Mouse (Mus musculus) intestine, postnatal 0 days (tissue): Measurements from ENCODE around the gene Snrk. TPM values are rescaled to one million over a fixed set of nuclear protein-coding genes. Genes with fewer than 3 reads are reported as not detected.

Experiments used
- ATAC-seq: fragments of 200-750 bp; cut with Nextera tagmentation; 2 replicates; pipeline ENCODE4 v1.8.0; 2017; ENCODE audit warnings: mild to moderate bottlenecking, moderate TSS enrichment, moderate library complexity
- H3K27ac ChIP-seq: fragments of 300-500 bp; sonication (generic); 2 replicates; pipeline ENCODE4 v1.5.1; 2014; ENCODE audit warnings: mild to moderate bottlenecking, low read depth, low read length, moderate library complexity
- H3K27me3 ChIP-seq: fragments of 300-500 bp; sonication (generic); replicated peaks from 2 replicates; pipeline ENCODE4 v1.6.1; 2014; ENCODE audit warnings: low read length, mixed read lengths; ENCODE audit not compliant: control insufficient read depth, insufficient read depth
- H3K36me3 ChIP-seq: fragments of 300-500 bp; sonication (generic); 2 replicates; pipeline ENCODE4 v1.6.1; 2014; ENCODE audit warnings: mild to moderate bottlenecking, moderate library complexity; ENCODE audit not compliant: control insufficient read depth, insufficient read depth
- H3K4me1 ChIP-seq: fragments of 300-500 bp; sonication (generic); replicated peaks from 2 replicates; pipeline ENCODE4 v1.6.1; 2014; ENCODE audit warnings: antibody characterized with exemption, low read length, mixed read lengths; ENCODE audit not compliant: control insufficient read depth, insufficient read depth
- H3K4me2 ChIP-seq: fragments of 300-500 bp; sonication (generic); replicated peaks from 2 replicates; pipeline ENCODE4 v1.6.1; 2014; ENCODE audit warnings: low read depth, mild to moderate bottlenecking, moderate library complexity
- H3K4me3 ChIP-seq: fragments of 300-500 bp; sonication (generic); 2 replicates; pipeline ENCODE4 v1.5.1; 2014; ENCODE audit warnings: low read depth, low read length
- H3K9ac ChIP-seq: fragments of 300-500 bp; sonication (generic); 2 replicates; pipeline ENCODE4 v1.6.1; 2014; ENCODE audit warnings: mild to moderate bottlenecking, low read depth, low read length
- H3K9me3 ChIP-seq: fragments of 300-500 bp; sonication (generic); 2 replicates; pipeline ENCODE4 v1.6.1; 2016; ENCODE audit warnings: mixed run types; ENCODE audit not compliant: control insufficient read depth
- CTCF ChIP-seq: sonication (generic); IDR thresholded peaks from 2 replicates; pipeline ENCODE4 v1.5.1; 2016; ENCODE audit warnings: low read depth, mild to moderate bottlenecking, control low read depth, antibody characterized with exemption, moderate library complexity
- WGBS: fragments of 180-500 bp; shearing (Covaris S2); extraction: QIAGEN DNeasy Blood & Tissue Kit; methylation state at CpG from one replicate; pipeline ENCODE4 v1.1.7; 2014; 5-methylcytosine and 5-hydroxymethylcytosine counted together
- polyA plus RNA-seq: library from polyadenylated mRNA; unstranded; fragments of >200 nt; fragmentation: Nextera tagmentation; extraction: Ambion mirVana; gene quantifications from 2 replicates; pipeline ENCODE4 v1.2.1, GENCODE M21; 2015

The Snrk gene
- polyA plus RNA-seq, 1 experiment from 2014 or later = 35.4 TPM

DNA sequence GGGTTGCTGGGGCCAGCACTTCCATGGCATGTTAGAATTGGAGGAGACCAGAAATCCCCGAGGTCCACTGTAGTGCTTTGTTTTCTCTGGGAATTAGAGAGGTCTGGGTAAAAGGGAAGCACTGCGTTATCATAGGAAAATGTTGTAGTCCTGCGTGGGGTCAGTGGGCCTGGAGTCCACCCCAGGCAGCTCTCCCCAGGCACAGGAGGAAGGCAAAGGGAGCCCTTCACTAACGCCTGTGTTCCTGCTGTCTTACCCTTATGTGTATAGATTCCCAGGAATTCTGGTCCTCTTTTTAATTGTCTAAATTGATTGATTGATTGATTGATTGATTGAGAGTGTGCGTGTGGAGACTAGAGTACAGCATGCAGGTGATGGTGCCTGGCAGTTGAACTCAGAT is 6.1 kb downstream of the Snrk start:
- ATAC-seq = no peak
- no peak for TF ChIP-seq CTCF
- H3K36me3 ChIP-seq = no peaks in the 10 kb centered on the region; the same call in 1 of the 2 replicates
- peaks cover 12% of the 10 kb centered on the region for H3K4me1 ChIP-seq
- H3K27ac ChIP-seq = no peak overlapping the region
- no peaks in the 10 kb centered on the region for H3K27me3 ChIP-seq
- no peak overlapping the region for H3K4me2 ChIP-seq
- no peak overlapping the region for H3K4me3 ChIP-seq
- no peaks in the 10 kb centered on the region for H3K9me3 ChIP-seq
- WGBS = 64% methylated on average over 5 of the region's 5 CpGs
- H3K9ac ChIP-seq = no peak overlapping the region

DNA sequence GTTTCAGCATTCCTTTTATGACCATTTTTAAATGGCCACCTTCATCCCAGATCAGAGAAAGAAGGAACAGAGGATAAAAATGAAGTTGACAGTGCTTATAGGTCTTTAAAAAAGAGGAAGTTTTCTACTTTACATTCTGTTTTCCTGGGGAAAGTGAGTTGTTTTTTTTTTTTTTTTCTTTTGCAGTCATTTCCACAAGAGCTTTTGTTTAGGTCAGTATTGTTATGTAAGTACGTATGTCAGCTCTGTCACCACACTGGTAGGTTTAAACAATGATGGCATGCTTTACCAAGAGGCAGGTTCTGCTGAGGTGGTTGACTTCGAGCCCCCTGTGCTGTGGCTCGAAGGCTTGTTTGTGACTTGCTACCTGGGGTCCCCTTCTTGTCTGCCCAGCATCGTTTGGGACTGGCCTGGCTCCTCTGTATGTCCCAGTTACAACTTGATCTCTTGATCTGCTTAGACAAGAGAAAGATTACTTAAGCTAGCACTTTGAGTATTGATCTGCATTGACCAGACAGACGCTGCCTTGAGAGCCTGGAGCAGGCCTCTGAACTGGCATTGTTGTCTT is 8.7 kb downstream of the Snrk start:
- Histone ChIP-seq H3K4me1 (peaks cover 16% of the 10 kb centered on the region), H3K27me3 (no peaks in the 10 kb centered on the region), H3K4me2 (no peak overlapping the region), H3K27ac (no peak overlapping the region), H3K4me3 (no peak overlapping the region), H3K36me3 (no peaks in the 10 kb centered on the region; the same call in 1 of the 2 replicates), H3K9me3 (no peaks in the 10 kb centered on the region), H3K9ac (no peak overlapping the region)
- TF ChIP-seq CTCF = no peak
- ATAC-seq = no peak
- WGBS = 64% methylated on average over 5 of the region's 5 CpGs

DNA sequence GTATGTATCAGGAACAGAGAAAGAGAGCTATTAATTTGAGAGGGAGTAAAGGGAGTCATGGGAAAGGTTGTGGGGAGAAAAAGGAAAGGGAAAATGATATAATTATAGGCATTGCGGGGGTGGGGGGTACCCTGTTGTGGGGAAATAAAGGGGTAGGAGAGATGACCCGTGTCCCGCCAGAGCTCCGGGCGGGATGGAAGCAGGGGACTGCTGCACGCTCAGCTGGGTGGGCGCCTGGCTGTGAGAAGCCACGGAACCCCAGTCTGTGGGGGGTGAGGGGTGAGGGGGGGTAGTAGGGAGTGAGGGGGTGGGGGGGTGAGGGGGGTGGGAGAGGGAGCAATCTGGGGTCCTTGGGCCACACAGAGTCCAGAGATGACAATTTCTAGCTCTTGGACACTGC is 9.7 kb downstream of the Snrk start:
- Histone ChIP-seq H3K9me3 (no peaks in the 10 kb centered on the region), H3K36me3 (no peaks in the 10 kb centered on the region), H3K27me3 (no peaks in the 10 kb centered on the region), H3K9ac (no peak overlapping the region), H3K4me3 (no peak overlapping the region), H3K4me2 (no peak overlapping the region), H3K4me1 (peaks cover 16% of the 10 kb centered on the region), H3K27ac (no peak overlapping the region)
- 87% methylated on average over 8 of the region's 8 CpGs for WGBS
- no peak for ATAC-seq
- TF ChIP-seq CTCF = no peak

DNA sequence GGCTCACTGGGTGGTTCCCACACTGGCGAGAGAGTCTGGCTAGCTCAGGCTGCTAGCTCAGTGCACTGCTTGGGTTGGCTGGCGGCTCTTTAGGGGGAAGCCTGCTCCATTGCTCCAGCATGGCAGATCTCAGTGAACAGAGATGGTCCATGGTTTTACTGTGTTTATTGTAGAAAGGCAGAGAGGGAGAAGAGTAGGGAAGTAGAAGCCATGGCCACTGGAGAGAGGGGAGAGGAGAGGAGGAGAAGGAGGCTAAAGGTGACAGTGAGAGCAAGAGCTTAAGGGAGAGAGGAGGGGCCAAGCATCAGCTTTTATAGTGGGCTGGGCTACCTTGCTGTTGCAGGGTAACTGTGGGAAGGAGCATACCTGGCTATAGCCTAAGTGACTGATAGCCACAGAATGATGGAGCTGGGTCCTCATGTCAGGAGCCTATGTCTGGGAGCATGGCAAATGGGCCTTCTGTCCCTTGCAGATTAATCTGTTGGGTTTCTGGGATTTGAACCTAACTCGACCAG is 10.3 kb downstream of the Snrk start:
- WGBS = 55% methylated on average over 3 of the region's 3 CpGs
- Histone ChIP-seq H3K9me3 (no peaks in the 10 kb centered on the region), H3K27me3 (no peaks in the 10 kb centered on the region), H3K36me3 (no peaks in the 10 kb centered on the region), H3K4me3 (no peak overlapping the region), H3K4me2 (no peak overlapping the region), H3K27ac (no peak overlapping the region), H3K9ac (no peak overlapping the region), H3K4me1 (peaks cover 16% of the 10 kb centered on the region)
- no peak for TF ChIP-seq CTCF
- ATAC-seq = no peak

DNA sequence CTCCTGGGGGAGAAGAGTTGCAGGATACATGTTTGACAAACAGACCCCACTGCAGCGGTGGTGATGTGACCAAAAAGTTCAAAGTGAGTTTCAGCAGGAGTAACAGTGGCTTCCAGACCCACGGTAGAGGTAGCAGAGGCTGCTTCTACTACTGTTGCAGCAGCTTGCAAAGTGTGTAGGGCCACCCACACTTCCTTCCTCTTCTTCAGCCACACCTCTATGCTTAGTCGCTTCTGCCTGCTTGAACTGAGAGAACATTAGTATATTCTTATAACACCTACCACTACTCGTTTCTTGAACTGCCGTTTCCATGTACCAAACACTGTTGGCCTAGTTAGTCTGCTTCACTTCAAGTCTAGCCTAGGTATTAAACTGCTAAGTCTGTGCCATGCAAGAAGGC is 11.6 kb downstream of the Snrk start:
- H3K4me2 ChIP-seq = no peak overlapping the region
- H3K4me3 ChIP-seq = no peak overlapping the region
- ATAC-seq = no peak
- 64% methylated on average over 5 of the region's 5 CpGs for WGBS
- TF ChIP-seq CTCF = no peak
- H3K9me3 ChIP-seq = no peaks in the 10 kb centered on the region
- peaks cover 16% of the 10 kb centered on the region for H3K4me1 ChIP-seq
- H3K36me3 ChIP-seq = no peaks in the 10 kb centered on the region
- no peaks in the 10 kb centered on the region for H3K27me3 ChIP-seq
- no peak overlapping the region for H3K27ac ChIP-seq
- no peak overlapping the region for H3K9ac ChIP-seq

DNA sequence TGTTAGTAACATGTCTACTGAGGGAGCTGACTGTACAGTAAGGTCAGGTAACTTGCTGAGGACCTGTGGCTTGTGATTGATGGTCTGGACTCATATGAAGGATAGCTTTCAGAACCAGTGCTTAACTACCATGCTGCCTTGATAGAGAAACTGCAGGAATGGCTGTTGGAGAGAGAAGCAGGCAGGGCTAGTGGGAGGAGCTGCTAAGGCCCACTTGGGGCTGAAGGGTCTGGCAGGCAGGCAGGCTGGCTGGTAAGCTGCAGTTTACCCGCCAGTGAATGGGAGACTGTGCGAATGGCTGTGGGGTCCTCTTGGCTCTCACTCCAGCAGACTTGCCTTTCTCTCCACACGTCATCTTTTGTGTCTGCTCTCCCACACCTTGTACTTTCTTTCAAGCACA is 13.6 kb downstream of the Snrk start:
- 0 out of 2 replicates have a peak overlapping the region, but pooled peaks have one; percentile 21 for H3K27ac ChIP-seq
- H3K4me1 ChIP-seq = peaks cover 27% of the 10 kb centered on the region
- no peak for ATAC-seq
- WGBS = 44% methylated on average over 3 of the region's 3 CpGs
- TF ChIP-seq CTCF = no peak
- H3K27me3 ChIP-seq = no peaks in the 10 kb centered on the region
- H3K4me2 ChIP-seq = no peak overlapping the region
- no peak overlapping the region for H3K4me3 ChIP-seq
- H3K36me3 ChIP-seq = peaks cover 9% of the 10 kb centered on the region; the same call in 1 of the 2 replicates
- H3K9me3 ChIP-seq = no peaks in the 10 kb centered on the region
- H3K9ac ChIP-seq = no peak overlapping the region

DNA sequence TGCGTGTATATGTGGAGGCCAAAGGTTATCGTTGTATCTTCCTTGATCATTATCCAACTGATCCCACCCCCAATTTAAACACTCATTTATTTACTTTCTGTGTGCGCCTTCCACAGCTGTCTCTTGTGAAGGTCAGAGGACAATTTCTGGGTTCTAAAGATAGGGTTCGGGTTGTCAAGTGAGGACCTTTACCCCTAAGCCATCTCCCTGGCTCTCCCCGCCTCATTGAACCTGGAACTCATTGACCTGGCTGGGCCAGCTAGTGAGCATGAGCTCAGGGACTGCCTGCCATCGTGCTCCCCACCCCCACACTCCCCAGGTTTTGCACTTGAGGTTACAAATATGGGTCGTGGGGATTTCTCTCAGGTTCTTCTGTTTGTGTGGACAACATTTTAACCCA is 15.1 kb downstream of the Snrk start:
- Histone ChIP-seq H3K4me1 (peaks cover 25% of the 10 kb centered on the region), H3K27ac (no peak overlapping the region), H3K27me3 (no peaks in the 10 kb centered on the region), H3K36me3 (peaks cover 14% of the 10 kb centered on the region; the same call in 1 of the 2 replicates), H3K9ac (no peak overlapping the region), H3K4me3 (no peak overlapping the region), H3K9me3 (no peaks in the 10 kb centered on the region), H3K4me2 (no peak overlapping the region)
- ATAC-seq = peak; percentile 36; the same call in 1 of the 2 replicates
- WGBS = 34% methylated on average over 7 of the region's 7 CpGs
- no peak for TF ChIP-seq CTCF
